Mouse (Mus musculus) adrenal gland, adult (tissue): ENCODE measurements around the gene Stim1.

Experiments used
- DNase-seq, 2 experiments: peaks; one replicate each; pipeline ENCODE4 v3.0.0; 2022 to 2023; ENCODE audit warnings: low spot score in 1 of 2; ENCODE audit not compliant: inconsistent age in 2 of 2

The Stim1 gene

DNA sequence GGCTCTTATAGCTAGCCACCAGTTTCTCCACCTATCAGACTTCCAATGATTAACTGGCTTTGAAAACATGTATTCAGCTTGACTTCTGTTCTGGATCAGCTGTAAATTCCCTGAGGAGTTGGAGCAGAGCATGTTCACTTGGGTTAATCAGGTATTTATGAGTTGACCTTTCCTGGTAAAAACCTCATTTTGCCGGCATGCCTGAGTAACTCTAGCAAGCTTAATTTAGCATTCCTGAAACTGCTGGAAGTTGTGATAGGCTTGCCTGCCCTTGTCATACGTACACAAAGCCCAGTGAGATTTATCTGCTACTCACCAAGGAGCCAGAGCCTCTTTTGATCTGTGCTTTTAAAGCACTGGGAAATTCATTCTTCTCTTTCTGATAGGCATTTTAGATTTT lies 25.6 kb downstream of the Stim1 start:
- no peak for DNase-seq

DNA sequence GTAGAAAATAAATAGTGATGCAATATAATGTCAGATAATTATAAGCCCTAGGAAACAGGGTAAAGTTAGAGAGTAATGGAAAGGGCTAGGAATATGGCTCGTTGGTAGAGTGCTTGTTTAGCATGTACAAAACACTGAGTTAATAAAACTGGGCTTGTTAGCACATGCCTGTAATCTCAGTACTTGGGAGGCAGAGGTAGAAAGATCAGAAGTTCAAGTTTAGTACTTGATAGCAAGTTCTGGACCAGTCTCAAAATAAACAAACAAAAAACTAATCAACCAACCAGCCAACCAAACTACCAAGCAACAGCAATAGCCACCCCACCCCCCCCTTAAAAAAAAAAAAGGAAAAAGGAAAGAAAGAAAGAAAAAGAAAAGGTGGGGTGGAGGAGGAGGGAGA lies 33.2 kb downstream of the Stim1 start:
- DNase-seq, result no peak

DNA sequence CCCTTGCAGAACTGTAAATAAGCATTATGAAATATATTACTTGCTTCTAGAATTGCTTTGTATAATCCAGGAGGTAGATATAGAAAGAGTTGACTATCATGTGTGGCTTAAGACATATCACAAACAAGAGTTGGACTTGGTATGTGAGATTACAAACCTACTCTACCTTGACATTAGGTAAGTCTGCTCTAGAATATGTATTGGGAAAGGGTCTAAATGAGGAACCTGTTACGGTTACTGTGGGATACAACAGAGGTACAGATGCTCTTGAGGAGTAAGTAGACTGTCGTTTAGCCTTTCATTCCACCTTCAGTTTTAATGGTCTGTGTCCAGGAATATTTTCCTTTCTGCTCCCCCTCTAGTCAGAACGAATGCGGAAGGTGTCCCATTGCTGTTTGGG lies 34.9 kb downstream of the Stim1 start:
- no peak for DNase-seq

DNA sequence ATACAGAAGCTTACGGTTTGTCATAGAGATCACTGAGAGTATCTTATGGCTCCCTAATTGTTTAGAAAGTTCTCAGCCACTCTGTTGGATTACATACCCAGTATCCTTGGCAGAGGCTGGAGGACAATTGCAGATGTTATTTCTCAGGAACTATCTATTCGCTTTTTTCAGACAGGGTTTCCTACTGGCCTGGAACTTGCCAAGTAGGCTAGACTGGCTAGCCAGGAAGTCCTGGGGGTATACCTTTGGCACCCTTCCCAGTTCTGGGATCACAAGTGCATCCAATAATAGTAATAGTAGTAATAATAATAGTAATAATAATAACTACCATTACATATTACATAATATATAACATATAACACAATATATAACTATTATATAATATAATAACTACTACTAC lies 38.0 kb downstream of the Stim1 start:
- peak in 1 of 2 experiments; percentile 39 for DNase-seq

DNA sequence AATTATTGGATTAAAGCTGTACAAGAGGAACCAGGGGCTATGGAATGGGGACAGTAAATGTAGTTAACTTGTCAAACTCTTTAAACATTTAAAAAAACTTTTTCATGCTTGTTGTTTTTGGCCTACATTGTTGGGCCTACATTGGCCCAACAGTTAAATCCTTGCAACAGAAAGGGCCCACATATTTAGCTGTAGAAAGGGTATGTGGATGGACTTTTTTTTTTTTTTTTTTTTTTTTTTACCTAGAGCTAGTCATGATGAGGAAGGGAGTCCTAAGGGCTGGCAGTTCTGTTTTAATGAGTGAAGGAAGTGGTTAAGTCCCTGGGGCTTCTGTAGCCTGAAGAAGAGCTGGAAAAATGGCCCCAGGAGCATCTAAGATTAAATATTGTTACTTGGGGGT lies 42.7 kb downstream of the Stim1 start:
- DNase-seq, result no peak

DNA sequence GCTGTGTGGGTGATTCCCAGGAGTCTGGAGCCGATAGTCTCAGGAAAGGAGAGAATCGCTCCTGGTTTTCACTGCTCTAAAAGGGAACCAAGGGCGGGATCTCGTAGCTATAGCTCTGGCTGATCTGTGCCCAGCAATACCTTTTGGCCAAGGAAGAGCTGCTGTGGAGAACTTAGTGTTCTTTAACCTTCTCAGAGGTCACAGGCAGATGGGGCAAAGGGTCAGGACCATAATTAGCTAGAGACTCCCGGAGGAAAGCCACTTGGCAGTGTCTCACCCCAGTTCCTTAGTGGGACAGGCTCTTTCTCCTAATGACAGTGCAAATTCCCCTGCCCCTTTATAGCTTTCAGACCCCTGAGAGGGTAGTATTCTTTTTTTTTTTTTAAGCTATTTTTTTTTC lies 43.2 kb downstream of the Stim1 start:
- DNase-seq, result peak in 1 of 2 experiments; percentile 13

DNA sequence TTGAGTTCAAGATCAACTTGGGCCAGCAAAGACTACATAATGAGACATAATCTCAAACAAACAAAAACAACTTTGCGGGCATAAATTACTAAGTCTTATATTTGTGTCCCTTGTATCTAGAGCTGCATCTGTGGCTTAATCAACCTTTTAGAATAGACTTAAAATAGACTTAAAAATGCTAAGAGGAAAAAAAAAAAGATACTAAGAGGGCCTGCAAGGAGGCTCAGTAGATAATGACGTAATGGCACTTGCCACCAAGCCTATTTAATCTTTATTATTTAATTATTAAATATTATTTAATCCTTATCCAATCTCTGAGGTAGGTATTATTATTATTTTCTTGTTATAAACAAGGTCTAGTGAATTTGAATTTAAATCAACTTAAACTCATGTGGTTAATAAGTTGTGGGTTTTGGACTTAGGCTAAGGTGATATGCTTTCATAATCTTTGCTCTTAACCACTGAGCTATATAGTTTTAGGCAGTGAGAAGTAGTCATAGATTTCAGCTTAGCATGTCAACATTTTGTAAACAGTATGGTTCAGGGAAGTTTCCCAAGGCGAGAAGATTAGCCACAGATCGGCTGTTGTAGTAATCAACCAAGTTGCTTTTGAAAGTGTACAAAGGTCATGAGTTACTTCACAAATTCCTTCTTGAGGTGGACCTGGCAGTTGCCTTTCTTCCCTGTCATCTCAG lies 45.4 kb downstream of the Stim1 start:
- no peak for DNase-seq

DNA sequence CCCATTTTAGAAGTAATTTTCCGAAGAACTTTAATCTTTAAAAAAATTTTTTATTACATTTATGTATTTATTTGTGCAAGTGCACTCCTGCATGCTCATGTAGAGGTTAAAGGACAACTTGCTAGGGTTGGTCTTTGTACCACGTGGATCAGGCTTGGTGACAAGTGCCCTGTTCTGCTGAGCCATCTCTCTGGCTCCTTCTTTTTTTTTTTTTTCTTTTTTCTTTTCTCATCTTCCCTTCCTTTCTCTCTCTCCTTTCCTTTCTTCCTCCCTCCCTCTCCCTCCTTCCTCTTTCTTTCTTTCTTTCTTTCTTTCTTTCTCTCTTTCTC lies 45.9 kb downstream of the Stim1 start:
- no peak for DNase-seq

DNA sequence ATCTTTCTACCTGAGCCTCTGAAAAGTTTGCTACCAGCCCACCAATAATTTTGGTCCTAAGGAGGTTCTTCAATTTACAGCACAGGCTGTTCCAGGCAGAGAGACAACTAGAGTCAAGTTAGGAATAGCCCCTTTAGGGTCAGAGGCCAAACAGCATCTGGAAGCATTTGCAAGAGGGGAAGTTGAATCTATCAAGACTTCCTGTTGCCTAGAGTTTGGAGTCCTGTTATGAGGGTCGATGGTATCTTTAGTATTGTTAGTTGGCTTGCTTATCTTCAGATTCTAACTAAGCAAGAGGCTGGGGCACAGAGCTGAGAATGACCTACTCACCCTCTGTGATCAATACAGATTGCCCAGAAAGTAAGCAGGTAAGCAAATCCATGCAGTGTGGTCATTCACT lies 46.5 kb downstream of the Stim1 start:
- no peak for DNase-seq

DNA sequence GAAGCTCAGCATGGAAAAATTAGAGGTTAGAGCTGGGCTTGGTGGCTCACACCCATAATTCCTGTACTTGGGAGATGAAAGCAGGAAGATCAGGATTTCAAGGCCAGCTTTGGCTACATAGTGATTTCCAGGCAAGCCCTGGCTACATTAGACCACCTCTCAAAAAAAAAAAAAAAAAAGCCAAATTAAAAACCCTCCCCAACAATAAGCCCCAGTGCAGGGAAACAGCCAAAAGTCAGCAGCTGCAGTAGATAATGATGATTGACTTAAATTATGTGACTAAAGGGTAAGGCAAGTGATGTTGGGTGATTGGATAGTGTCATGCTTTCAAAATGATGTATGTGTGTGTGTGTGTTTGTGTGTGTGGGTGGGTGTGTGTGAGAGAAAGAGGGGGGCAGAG lies 47.3 kb downstream of the Stim1 start:
- no peak for DNase-seq

DNA sequence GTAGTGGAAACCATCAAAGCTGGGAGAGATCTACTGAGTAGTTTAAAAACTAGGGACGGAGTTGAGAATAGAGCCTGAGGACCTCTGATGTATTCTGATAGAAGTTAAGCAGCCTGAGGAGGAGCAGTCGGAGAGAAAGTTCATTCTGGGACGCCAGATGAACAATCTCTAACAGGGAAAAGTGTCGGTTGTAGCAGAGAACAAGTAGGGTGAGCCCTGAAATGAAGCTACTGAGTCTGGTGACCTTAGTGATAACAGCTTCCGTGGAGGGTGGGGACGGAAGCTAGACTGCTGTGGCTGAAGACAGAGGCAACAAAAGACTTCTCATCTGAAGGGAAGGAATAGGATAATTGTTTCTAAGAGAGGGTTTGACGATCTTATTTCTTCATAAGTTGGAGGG lies 47.8 kb downstream of the Stim1 start:
- no peak for DNase-seq

DNA sequence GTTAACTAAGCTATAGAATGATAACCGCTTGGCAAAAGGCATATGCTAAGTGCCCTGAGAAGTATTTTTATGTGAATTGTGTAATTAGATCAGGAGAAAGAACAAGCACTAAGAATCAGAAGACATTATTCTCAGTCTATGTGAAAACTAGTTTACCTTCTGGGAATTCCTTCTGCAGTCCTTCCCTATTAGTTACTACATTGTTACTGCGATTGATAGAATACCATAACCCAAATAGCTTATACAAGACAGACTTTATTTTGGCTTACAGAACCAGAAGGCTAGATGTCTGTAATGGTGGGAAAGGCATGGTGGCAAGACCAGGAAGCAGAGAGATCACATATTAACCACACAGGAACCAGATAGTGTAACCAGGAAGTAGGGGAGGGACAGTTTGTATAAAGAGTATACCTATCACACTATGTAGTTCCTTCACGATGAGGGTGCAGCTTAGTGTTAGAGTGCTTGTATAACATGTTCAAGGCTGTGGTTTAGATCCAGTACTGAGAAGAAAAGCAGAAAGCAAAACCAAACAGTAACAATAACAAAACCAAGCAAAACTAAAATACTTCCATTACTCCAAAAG lies 50.1 kb downstream of the Stim1 start:
- no peak for DNase-seq

DNA sequence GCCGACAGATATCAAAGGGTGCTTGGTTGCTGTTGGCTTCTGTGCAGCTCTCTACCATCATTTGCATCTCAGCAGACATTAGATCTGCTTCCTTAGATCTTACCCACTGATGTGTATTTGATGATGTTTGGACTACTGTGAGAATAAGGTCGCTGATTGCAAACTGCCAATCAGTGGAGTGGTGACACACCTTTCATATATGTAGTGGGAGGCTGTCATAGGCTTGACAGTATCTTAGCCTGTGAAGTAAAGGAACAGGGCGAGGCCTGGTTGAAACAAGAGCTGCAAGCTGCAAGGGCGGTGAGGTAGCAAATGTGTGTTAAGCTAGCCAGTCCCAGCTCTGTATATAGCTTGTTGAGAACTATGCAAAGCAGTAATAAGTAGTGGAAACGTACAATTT lies 54.5 kb downstream of the Stim1 start:
- no peak for DNase-seq

DNA sequence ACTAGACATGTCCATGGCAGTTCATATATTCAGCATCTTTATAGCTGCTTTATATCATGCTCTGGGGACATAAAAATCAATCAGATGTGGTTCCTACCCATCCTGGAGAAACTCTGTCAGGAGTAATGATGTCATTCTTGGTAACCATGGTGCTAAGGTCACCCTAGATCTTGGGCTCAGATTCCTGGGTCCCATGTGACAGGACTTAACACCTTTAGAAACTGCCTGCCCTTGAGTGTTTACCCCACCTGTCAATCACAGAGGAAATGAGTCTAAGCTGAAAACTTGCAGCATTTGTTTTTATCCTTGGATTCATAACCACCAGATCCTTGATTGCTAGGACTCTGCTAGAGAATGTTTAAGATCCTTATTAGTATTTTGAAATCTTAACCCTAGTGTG lies 58.7 kb downstream of the Stim1 start:
- DNase-seq, result no peak

DNA sequence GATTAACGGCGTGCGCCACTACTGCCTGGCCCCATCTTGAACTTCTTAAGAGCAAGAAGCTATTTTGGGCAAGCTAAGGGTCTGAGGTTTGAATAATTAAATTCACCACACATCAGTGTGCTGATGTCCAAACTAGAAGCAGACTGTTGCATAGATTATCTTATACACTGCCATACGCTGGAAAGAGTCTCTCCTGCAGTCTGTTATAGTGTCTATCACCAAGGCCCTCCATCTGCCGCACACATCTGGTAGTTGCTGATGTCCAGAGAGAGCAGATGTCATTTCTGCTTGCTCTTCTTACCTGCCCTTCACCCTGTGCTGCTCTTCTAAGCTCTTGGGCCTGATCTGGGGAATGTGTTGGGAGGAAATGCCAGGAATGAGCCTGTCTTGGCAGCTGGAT lies 62.7 kb downstream of the Stim1 start:
- no peak for DNase-seq

DNA sequence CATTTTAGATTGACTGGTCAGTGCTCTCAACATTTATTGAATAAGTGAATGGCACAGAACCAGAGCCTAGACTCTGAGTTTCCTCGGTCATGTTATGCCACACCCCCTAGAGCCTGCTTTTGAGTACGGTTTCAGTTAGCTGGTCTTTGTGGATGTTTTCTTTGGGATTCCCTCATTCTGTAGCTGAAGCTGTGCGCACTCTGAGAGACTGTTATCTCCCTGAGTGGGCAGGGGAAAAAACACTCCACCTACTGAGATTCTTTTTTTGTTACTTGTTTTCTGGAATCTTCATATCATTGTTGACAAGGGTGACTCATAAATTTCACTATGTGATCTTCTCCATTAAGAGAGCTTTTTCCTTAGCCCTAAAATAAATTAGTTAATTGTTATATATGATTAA lies 63.9 kb downstream of the Stim1 start:
- no peak for DNase-seq

DNA sequence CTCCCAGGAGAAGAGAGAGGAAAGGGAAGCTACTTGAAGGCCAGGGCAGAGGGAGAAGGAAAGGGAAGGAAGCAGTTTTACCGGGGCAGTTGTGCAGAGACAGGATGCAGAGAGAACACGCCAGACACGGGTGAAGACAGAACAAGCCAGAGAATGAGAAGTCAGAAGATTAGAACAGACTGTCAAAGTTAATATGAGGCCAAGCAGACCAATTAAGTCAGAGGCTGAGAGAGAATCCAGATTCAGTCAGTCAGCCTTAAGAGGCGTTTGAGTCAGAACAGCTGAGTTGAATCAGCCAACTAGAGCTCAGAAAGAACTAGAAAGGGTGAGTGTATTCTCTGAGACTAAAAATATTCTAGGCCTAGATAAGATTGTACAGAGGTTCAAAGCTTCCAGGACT lies 66.1 kb downstream of the Stim1 start:
- DNase-seq, result peak in 1 of 2 experiments; percentile 44

DNA sequence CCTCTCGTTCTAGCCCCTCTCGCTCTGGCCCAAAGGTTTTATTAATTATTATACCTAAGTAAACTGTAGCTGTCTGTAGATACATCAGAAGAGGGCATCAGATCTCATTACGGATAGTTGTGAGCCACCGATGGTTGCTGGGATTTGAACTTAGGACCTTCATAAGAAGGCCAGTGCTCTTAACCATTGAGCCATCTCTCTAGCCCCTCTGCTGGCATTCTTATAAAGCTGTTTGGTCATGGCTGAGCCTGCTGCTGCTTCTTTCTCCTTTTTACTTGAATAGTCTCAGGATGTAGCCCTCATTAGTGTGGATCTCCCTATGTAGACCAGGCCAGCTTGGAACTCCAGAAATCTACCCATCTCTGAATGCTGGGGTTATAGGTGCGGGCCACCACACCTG lies 69.7 kb downstream of the Stim1 start:
- DNase-seq, result no peak

DNA sequence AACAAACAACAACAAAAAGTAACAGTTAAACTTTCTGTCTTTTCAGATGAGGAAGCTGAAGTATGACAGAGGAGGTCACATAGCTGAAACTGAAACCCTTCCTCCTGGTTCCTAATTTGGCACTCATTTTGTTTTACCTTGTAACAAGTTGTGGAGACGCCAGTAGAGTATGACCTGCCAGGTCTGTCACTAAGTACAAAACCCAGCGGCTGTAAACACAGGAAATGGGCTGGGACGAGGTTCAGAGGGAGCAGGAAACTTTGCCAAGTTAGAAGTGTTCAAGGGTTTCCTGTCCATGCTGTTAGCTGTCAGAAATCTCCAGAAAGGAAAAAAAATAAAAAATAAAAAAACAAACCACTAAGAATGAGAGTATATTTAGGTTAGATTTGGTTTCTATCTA lies 70.3 kb downstream of the Stim1 start:
- peak; percentile 23 to 76 for DNase-seq

DNA sequence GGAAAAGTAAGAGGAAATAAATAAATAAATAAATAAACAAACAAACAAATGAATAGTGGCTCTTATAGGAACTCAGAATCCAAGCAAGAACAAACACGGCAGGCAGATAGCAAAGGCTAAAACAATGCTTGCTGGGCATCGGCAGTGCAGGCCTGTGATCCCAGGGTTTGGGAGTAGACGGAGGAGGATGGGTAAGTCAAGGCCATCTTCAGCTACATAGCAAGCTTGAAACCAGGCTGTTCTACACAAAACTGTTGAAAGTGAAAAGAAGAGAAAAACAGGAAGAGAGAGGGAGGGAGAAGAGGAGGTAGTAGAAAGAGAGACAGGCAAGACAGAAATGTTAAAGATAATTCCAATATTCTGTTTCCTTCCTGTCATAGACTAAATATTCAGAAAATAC lies 71.3 kb downstream of the Stim1 start:
- DNase-seq, result no peak

DNA sequence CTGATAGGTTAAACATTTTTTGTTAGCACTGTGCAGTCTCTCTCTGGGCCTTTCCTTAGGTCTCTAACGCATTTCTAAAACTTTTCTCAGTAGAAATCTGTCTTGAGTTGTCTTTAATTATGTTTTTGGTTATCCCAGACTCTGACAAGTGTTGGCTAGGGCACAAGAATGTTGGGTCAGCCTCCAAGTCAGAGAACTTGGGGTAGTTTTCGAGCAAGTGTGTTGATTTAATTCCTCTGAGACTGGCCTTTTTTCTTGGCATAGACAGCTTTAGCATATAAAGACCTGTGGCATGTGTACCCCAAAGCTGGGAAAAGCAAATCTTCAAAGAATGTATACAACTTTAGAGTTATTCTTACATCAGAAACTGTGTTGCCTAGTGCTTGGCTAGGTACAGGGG lies 78.3 kb downstream of the Stim1 start:
- DNase-seq, result peak in 1 of 2 experiments; percentile 46

DNA sequence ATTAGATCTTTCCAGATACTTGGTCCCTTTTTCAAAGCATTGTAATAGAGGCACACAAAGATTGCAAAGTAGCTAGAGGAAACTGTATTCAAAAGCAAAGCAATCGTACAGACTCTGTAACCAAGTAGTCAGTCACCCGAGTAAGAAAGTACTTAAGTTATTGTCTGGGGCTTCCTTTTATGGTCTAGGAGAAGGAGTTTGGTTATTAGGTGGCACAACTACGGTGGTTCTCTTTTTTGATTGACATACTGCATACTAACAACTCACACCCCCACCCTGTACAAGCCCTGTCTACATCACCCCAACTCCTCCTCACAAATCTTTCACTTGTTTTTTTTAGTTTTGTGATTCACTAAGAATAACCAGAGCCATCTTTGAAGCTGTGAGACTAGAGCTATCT lies 79.7 kb downstream of the Stim1 start:
- DNase-seq, result no peak

DNA sequence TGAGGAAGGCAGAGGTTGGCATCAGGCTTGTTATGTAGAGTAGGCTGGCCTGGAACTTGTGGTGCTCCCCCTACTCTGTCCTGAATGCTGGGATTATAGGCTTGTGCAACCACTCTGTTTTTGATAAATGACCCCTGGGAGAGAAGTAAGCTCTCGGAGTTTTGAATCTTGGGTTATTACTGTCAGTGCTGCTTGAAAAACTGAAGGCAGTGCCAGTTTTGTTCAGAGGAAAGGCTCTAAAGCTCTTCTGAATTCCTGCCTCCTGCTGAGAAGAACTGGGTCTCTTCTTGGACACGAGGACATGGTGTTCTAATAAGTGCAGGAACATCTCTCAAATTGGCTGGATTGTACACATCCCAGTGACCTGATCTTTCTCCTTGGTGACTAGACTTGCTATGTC lies 81.1 kb downstream of the Stim1 start:
- DNase-seq, result no peak
